Mouse (Mus musculus) kidney, embryonic 16.5 days (tissue): Measurements from ENCODE around the gene Pip5k1a. TPM values are rescaled to one million over a fixed set of nuclear protein-coding genes. Genes with fewer than 3 reads are reported as not detected.

Experiments used
- ATAC-seq: fragments of 200-750 bp; cut with Nextera tagmentation; 2 replicates; pipeline ENCODE4 v1.8.0; 2017; ENCODE audit warnings: moderate TSS enrichment; ENCODE audit not compliant: low FRiP score, low TSS enrichment
- H3K27ac ChIP-seq: fragments of 300-500 bp; sonication (generic); 2 replicates; pipeline ENCODE4 v1.5.1; 2014; ENCODE audit warnings: low read length
- H3K27me3 ChIP-seq: fragments of 300-500 bp; sonication (generic); 2 replicates; pipeline ENCODE4 v1.6.1; 2014; ENCODE audit warnings: low read length, control low read depth, mixed read lengths; ENCODE audit not compliant: insufficient read depth
- H3K36me3 ChIP-seq: fragments of 300-500 bp; sonication (generic); 2 replicates; pipeline ENCODE4 v1.6.1; 2014; ENCODE audit warnings: low read length, control low read depth, mixed read lengths; ENCODE audit not compliant: insufficient read depth
- H3K4me1 ChIP-seq: fragments of 300-500 bp; sonication (generic); 2 replicates; pipeline ENCODE4 v1.6.1; 2014; ENCODE audit warnings: low read length, control low read depth, mixed read lengths; ENCODE audit not compliant: insufficient read depth
- H3K4me2 ChIP-seq: fragments of 300-500 bp; sonication (generic); replicated peaks from 2 replicates; pipeline ENCODE4 v1.6.1; 2014; ENCODE audit warnings: low read depth, low read length
- H3K4me3 ChIP-seq: fragments of 300-500 bp; sonication (generic); 2 replicates; pipeline ENCODE4 v1.5.1; 2014; ENCODE audit warnings: mild to moderate bottlenecking, low read length
- H3K9ac ChIP-seq: fragments of 300-500 bp; sonication (generic); replicated peaks from 2 replicates; pipeline ENCODE4 v1.6.1; 2014; ENCODE audit warnings: low read length
- H3K9me3 ChIP-seq: fragments of 300-500 bp; sonication (generic); 2 replicates; pipeline ENCODE4 v1.6.1; 2016; ENCODE audit warnings: low read length, control low read depth
- WGBS: fragments of 180-500 bp; shearing (Covaris S2); extraction: QIAGEN DNeasy Blood & Tissue Kit; methylation state at CpG from one replicate; pipeline ENCODE4 v1.1.7; 2014; 5-methylcytosine and 5-hydroxymethylcytosine counted together
- polyA plus RNA-seq: library from polyadenylated mRNA; unstranded; fragments of >200 nt; fragmentation: Nextera tagmentation; extraction: Ambion mirVana; gene quantifications from 2 replicates; pipeline ENCODE4 v1.2.1, GENCODE M21; 2015

The Pip5k1a gene
- polyA plus RNA-seq = 24.0 and 24.7 TPM in 2 replicates

GRCm38 (mm10) chr3:95106338-95107117, at the start of gene Pip5k1a:
TSS of gene Pip5k1a (minus strand) at chr3:95106930.
- no peaks in the 10 kb centered on the region for H3K9me3 ChIP-seq
- H3K9ac ChIP-seq = peak within 1 kb of the TSS; percentile 97
- under 1% methylated on average over 51 of the region's 51 CpGs for WGBS
- peak within 1 kb of the TSS; percentile 77 for H3K4me2 ChIP-seq
- no peaks in the 10 kb centered on the region for H3K27me3 ChIP-seq
- H3K4me3 ChIP-seq = peak within 1 kb of the TSS; percentile 100
- peak; percentile 92 for ATAC-seq
- H3K27ac ChIP-seq = peak within 1 kb of the TSS; percentile 89
- H3K36me3 ChIP-seq = 0 out of 2 replicates have a peak, but pooled peaks cover 3% of the 10 kb centered on the region
- peaks cover 9% of the 10 kb centered on the region for H3K4me1 ChIP-seq

DNA sequence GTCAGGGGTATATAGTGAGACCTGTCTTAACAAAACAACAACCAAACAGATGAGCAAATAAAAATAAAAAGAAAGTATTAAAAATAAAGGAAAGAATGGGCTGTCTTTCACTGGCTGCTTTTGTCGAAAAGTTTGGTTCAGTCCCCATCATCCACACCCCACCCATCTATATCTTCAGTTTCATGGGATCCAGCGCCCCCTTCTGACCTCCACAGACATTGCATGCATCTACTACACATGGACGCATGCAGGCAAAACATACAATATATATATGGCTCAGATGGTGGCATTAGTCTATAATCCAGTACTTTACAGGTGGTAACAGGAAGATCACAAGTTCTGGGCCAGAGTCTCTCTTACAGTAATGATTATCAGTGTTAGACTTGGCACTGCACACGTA, 47.1 kb upstream of the Pip5k1a start:
- Histone ChIP-seq H3K27ac (no peak overlapping the region), H3K36me3 (no peaks in the 10 kb centered on the region), H3K4me3 (no peak overlapping the region), H3K9ac (no peak overlapping the region), H3K4me2 (no peak overlapping the region), H3K9me3 (0 out of 2 replicates have a peak, but pooled peaks cover 2% of the 10 kb centered on the region), H3K27me3 (no peaks in the 10 kb centered on the region), H3K4me1 (no peaks in the 10 kb centered on the region)
- 41% methylated on average over 4 of the region's 4 CpGs for WGBS
- ATAC-seq = no peak

GRCm38 (mm10) chr3:95147924-95148323, 41.2 kb upstream of the Pip5k1a start:
- no peaks in the 10 kb centered on the region for H3K36me3 ChIP-seq
- H3K4me3 ChIP-seq = no peak overlapping the region
- no peaks in the 10 kb centered on the region for H3K9me3 ChIP-seq
- no peak overlapping the region for H3K4me2 ChIP-seq
- H3K9ac ChIP-seq = no peak overlapping the region
- no peaks in the 10 kb centered on the region for H3K27me3 ChIP-seq
- no peak for ATAC-seq
- 49% methylated on average over 3 of the region's 3 CpGs for WGBS
- H3K4me1 ChIP-seq = no peaks in the 10 kb centered on the region
- H3K27ac ChIP-seq = no peak overlapping the region

DNA sequence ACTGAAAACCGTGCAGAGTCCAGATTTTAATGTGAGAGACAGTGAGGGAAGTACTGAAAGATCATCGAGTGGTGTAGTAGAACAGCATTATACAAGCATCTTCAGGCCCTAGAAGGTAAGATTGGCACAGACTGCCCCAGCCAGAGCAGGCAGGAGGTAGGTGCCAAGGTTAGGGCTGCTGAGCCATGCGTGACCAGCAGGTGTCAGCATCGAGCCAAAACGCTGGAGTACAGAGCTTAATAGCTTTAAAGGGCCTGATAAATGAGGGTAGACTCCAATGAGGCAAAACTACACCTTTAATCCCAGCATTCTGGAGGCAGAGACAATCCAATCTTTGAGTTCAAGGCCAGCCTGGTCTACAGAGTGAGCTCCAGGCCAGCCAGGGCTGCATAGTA, 35.9 kb upstream of the Pip5k1a start:
- Histone ChIP-seq H3K9ac (no peak overlapping the region), H3K4me3 (no peak overlapping the region), H3K27me3 (no peaks in the 10 kb centered on the region), H3K4me1 (no peaks in the 10 kb centered on the region), H3K27ac (no peak overlapping the region), H3K36me3 (peaks cover 11% of the 10 kb centered on the region; the same call in 1 of the 2 replicates), H3K4me2 (no peak overlapping the region), H3K9me3 (no peaks in the 10 kb centered on the region)
- ATAC-seq = peak; percentile 83
- 10% methylated on average over 5 of the region's 5 CpGs for WGBS

- Histone ChIP-seq H3K9me3 (no peaks in the 10 kb centered on the region), H3K36me3 (peaks cover 11% of the 10 kb centered on the region; the same call in 1 of the 2 replicates), H3K4me1 (no peaks in the 10 kb centered on the region), H3K27me3 (no peaks in the 10 kb centered on the region), H3K4me2 (no peak within 1 kb of the TSS), H3K9ac (no peak within 1 kb of the TSS), H3K4me3 (no peak within 1 kb of the TSS), H3K27ac (no peak within 1 kb of the TSS)
- WGBS = 84% methylated on average over 10 of the region's 10 CpGs
- ATAC-seq = no peak
Measured at GRCm38 (mm10) chr3:95141952-95142616, 35.4 kb upstream of the Pip5k1a start, which contains the start of gene Tnfaip8l2. TSS of gene Tnfaip8l2 (minus strand) at chr3:95142360.

- 92% methylated on average over 9 of the region's 9 CpGs for WGBS
- Histone ChIP-seq H3K27me3 (no peaks in the 10 kb centered on the region), H3K27ac (no peak overlapping the region)
Measured at GRCm38 (mm10) chr3:95141474-95141873, 34.7 kb upstream of the Pip5k1a start.

GRCm38 (mm10) chr3:95140795-95141194, 34.1 kb upstream of the Pip5k1a start:
- no peak for ATAC-seq
- H3K27ac ChIP-seq = no peak overlapping the region
- H3K4me1 ChIP-seq = no peaks in the 10 kb centered on the region
- no peak overlapping the region for H3K4me2 ChIP-seq
- no peak overlapping the region for H3K9ac ChIP-seq
- H3K27me3 ChIP-seq = no peaks in the 10 kb centered on the region
- no peaks in the 10 kb centered on the region for H3K9me3 ChIP-seq
- H3K4me3 ChIP-seq = no peak overlapping the region
- peaks cover 11% of the 10 kb centered on the region; the same call in 1 of the 2 replicates for H3K36me3 ChIP-seq
- 85% methylated on average over 6 of the region's 6 CpGs for WGBS

More at GRCm38 (mm10) chr3:95141474-95141873, 34.7 kb upstream of the Pip5k1a start:
- H3K4me1 ChIP-seq = no peaks in the 10 kb centered on the region
- H3K4me3 ChIP-seq = no peak overlapping the region
- H3K9ac ChIP-seq = no peak overlapping the region
- no peaks in the 10 kb centered on the region for H3K9me3 ChIP-seq
- H3K4me2 ChIP-seq = no peak overlapping the region
- no peak for ATAC-seq
- peaks cover 11% of the 10 kb centered on the region; the same call in 1 of the 2 replicates for H3K36me3 ChIP-seq

DNA sequence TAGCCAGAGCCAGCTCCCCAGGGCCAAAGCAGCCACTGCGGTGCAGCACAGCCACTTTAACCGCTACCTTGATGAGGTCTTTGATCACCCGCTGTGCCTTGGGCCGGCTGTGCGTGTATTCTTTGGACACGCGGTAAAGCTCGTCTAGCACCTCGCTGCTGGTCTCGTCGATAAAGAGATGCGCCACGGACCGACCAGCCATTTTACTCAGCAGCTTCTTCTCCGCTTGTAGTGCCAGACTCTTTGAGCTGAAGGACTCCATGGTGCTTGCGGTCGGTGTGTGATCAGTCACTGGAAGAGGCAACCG, 33.5 kb upstream of the Pip5k1a start:
- no peak overlapping the region for H3K27ac ChIP-seq
- H3K36me3 ChIP-seq = peaks cover 11% of the 10 kb centered on the region; the same call in 1 of the 2 replicates
- ATAC-seq = no peak
- H3K4me2 ChIP-seq = no peak overlapping the region
- H3K27me3 ChIP-seq = no peaks in the 10 kb centered on the region
- no peak overlapping the region for H3K4me3 ChIP-seq
- H3K9ac ChIP-seq = no peak overlapping the region
- H3K4me1 ChIP-seq = 0 out of 2 replicates have a peak, but pooled peaks cover 4% of the 10 kb centered on the region
- H3K9me3 ChIP-seq = no peaks in the 10 kb centered on the region
- 69% methylated on average over 18 of the region's 18 CpGs for WGBS

- H3K4me1 ChIP-seq = peaks cover 4% of the 10 kb centered on the region; the same call in 1 of the 2 replicates
- WGBS = 68% methylated on average over 25 of the region's 25 CpGs
- H3K4me2 ChIP-seq = no peak overlapping the region
- H3K27me3 ChIP-seq = no peaks in the 10 kb centered on the region
- peaks cover 11% of the 10 kb centered on the region; the same call in 1 of the 2 replicates for H3K36me3 ChIP-seq
- ATAC-seq = no peak
- H3K9ac ChIP-seq = no peak overlapping the region
- no peaks in the 10 kb centered on the region for H3K9me3 ChIP-seq
- H3K27ac ChIP-seq = no peak overlapping the region
- H3K4me3 ChIP-seq = no peak overlapping the region
Measured at GRCm38 (mm10) chr3:95139586-95140288, 33.0 kb upstream of the Pip5k1a start.
